Mouse (Mus musculus) induced T-regulatory cell, adult 2 months (primary cell): ENCODE data around the gene Foxo6.
A peak's percentile ranks its signal among the peaks of the same experiment; 100 is the strongest.

Experiments
- DNase-seq: peaks from one replicate; pipeline ENCODE4 v3.0.0-alpha.2; 2012; ENCODE audit warnings: low read depth

Gene Foxo6

DNA sequence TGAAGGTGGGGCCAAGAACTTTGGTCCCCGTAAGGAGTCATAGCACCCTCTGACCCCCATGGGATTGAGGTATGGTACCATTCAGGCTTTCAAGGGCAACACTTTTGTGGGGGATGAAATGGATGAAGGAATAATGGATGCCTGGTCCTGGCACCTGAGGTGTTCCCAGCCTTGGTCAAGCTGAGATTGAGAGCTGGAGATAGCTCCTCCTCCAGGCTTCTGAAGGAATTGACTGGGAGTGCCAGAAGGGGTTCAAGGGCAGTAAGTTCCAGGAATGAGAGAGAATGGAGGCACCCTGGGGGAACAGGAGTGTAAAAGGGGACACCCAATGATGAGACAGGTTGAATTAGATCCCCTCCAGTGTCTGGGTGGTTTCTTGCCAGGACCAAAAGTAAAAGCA lies 3.0 kb downstream of the Foxo6 start:
- DNase-seq, result peak; percentile 5

DNA sequence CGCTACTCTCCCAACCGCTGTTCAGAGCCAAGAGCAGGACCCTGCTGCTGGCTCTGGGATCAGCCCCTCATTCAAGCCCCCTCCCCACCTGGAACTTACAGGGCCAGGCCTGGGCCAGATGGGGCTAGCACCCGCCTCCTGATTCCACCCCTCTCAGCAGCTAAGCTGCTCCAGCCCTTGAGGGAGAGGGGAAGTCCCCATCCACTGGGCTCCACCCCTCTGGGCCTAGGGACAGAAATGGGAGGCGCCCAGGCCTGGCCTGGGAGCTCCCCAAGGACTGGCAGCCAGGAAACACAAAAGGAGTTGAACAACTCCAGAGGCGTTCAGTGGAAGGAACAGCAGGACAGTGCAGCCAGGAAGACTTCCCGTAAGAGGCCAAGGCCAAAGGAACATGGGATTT lies 4.0 kb downstream of the Foxo6 start:
- peak; percentile 32 for DNase-seq

DNA sequence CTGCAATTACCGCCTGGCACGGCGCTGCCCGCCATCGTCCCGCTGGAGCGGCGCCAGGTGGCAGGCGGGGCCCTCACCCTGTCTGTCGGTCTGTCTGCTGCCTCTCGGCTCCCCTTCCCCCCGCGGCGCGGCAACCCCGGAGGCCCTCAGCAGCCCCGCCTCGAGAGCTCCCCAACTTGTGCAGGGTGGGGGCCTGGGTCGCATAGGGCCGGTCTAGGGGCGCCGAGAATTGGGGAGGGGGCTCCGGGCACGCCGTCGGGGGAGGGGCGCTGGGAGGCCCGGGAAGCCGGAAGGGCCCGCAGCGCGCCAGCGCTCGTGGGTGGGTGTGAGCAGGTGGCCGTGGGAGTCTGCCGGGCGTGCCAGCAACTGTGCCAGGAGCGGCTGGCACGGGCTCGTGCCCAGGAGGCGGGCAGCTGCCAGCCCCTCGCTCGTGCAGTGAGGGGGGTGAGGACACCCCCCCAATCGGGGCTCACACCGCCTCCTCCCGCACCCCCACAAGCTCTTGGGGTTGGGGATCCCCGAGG lies 4.5 kb downstream of the Foxo6 start:
- DNase-seq, result peak; percentile 18

DNA sequence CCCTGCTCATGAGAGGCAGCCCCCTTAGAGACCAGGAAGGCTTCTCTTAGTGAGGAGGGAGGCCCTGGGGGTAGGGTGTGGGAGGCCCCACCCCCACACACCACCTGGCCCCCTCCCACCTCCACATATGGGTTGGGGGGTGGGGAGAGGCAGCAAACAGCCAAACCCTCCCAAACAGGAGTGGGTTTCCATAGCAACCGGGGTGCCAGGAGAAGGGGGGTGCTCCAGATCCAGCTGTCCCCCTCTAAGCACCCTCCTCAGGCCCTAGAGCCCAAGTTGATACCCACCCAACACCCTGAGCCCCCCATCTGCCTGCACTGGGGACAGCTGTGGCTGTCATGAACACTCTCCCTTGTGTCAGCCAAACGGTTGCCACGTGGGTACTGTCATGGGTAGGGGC lies 6.1 kb downstream of the Foxo6 start:
- no peak for DNase-seq

DNA sequence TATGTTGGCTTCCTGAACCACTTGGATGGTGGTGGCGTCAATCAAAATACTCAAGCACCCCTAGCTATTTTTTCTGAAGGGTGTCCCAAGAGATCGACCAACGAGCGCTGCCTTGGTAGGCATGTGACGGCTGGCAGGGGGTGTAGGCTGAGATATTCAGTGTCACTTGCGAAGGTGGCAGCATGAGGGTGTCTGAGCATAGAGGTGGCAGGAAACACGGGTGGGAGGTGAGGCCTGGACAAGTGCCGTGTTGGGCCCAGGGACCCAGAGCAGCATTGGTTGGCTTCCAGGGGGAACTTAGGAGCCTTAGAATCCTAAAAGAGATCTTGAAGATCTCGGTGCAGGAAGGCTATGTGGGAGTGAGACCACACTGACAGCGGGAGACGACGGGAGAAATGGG lies 6.7 kb downstream of the Foxo6 start:
- no peak for DNase-seq

DNA sequence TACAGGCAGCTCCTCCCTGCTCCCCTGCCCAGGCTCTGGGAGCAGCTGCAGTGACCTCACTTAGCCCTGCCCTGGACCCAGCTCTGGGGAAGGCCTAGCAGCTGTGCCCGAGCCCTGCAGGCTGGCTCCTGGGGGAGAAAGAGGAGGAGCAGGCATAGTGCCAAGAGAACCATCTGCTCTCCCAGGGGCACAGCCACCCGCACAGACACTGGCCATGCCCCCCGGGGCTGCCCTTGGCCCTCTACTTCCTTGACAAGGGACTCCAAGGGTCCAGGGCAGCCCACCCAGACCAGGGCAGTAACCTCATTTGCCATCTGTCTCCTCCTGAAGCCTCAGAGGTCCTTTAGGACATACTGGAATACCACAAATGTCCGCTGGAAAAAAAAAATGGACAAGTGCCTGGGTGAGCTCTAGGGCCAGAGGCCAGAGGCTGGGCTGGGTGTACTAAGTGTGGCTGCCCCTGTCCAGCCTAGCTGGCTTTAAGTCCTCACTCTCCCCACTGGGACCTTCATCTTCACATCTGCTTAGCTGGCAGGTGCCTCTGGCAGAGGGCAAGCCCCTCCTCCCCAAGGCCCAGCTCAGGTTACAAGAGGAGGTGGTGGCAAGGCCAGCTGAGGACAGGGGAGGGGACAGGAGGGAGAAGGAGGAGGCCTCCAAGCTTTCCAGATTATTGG lies 9.8 kb downstream of the Foxo6 start:
- DNase-seq, result no peak

DNA sequence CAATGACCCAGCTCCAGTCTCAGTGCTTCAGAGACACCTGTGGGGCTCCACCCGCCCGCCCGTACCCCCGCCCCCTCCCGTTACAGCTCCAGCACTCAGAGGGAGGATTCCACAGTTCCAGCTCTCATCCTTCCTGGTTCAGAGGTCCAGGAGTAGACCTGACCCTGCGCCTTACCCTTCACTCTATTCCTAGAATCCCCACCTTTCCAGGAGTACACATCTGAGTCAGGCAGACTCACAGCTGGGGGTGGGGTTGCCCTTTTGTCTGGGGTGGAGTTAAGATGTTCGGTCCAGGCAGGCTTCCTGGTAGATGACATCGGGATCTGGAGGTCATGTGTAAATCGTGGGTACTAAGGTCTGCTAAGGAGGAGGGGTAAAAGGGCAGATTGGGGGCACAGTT lies 11.7 kb downstream of the Foxo6 start:
- no peak for DNase-seq

DNA sequence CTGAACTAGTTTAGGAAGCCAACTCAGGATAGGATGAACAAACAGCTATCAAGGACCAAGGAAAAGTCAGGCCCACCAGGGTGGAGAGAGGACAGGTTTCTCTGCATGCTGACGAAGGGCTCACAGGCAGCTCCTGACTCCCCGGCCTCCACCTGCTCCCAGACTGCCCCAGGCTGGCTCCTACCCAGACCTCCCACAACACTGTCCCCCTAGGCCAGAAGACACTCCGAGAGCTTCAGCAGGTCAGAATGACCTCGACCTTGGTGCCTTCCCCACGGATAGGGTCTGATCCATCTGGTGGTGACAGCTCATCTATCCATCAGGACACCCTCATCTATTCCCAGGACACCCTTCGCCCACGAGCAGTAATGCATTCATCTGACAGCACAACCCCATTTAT lies 13.6 kb downstream of the Foxo6 start:
- no peak for DNase-seq

DNA sequence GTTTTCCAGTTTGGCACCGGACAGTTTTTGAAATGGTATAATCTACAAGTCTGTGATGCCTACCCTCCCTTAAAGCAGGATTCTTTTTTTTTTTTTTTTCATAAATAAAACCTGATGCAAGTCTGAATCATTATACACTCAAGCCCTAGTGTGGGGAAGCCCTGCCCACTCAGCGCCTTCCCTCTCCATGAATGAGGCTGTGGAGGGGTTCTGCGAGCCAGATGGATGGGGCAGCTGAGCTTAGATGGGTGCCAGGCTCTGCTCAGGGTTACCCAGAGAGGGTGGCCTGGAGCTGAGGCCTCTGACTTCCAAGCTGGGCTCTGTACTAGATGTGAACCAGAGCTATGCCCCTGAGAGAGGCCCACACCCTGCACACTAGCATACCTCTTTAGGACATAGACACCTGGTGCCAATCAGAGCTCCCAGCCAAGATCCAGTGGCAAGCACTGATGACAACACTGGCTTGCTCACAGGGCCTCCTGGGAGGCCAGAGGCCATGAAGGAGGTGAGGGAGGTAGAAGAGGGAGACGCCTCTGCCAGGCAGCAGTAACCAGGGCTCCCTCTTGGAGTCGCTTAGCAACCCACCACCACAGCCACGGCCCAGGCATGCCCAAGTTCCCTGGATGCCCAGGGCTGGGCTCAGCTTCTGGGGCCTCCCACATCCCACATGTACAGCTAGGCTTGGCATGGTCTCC lies 15.1 kb downstream of the Foxo6 start:
- DNase-seq, result no peak

DNA sequence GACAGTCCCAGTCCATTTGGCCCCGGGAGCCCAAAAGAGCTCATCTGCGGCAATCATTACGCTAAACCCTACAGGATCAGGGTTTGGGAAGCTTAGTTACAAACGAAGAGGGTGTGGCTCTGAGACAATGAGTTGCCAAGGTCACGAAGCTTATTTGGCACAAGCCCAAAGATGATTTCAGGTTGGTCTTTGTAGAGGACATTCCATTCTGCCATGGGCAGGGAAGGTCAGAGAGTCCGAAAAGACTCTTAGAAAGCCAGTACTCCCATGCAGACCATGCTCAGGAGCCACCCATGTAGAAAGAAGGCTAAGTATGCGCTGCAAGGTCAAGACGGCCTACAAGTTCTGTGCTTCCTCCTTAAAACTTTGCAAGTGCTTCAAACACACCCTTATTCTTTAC lies 15.9 kb downstream of the Foxo6 start:
- DNase-seq, result no peak

DNA sequence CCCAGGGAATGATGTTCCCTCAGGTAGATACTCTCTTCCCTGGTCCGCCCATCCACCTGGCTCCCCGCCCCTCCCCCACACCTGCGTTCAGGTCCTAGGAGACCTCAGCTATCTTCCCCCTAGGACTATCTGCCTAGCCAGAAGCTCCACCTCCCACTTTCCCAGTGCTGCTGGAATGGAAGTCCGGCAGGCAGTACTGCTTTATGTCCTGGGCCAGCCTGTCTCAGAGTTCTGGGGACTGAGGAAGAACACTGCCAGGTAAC lies 16.3 kb downstream of the Foxo6 start:
- no peak for DNase-seq

DNA sequence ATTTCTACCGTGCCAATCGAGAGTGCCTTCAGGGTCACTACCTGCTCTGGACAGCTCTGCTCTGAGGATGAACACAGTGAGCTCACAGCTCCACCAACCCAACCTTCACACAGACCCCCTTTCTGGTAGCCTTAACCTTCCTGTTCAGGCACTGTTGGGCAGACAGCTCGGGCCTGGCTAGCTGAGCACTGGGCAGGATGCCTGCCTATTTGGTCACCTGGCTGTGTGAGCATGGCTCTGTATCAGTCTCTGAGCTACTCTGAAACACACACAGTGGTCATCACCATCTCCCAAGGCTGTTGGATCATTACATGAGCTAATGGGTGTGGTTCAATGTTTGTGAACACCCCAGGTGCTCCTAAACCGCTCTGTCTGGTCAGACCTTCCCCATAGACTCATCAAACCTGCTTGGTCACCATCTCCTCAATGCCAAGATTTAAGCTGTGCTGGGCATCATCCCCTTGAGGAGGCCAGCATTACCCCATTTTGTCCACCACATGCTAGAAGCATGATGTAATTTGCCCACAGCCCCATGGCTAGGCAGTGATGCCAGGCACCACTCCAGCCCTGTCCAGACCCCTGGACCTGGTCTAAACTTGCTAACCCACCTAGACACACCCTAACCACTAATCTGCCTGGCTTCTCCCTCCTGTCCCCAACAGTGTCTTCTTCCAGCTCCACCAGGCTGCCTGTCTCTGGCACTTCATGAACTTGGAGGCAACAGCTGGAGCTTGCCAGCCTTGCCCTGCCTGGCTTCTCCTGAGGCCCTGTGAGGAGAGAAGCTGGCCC lies 16.8 kb downstream of the Foxo6 start:
- no peak for DNase-seq

DNA sequence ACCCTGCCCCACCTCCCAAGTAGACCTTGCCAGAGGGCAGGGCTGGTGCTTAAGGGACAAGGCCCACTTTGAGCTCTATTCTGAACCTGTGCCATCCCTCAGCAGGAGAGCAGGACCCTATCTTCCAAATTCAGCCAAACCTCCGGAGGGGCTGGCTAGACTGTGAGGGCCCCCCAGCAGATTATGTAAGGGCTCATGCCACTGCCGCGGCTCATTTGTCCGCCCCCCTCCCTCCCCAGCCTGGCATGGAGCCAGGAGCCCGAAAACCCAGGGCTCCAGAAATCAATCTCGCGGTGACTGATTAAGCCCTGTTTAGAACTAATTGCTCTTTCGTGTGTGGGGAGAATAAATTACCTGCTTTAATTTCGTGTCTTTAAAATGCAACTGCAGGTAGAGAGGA lies 17.7 kb downstream of the Foxo6 start:
- no peak for DNase-seq

DNA sequence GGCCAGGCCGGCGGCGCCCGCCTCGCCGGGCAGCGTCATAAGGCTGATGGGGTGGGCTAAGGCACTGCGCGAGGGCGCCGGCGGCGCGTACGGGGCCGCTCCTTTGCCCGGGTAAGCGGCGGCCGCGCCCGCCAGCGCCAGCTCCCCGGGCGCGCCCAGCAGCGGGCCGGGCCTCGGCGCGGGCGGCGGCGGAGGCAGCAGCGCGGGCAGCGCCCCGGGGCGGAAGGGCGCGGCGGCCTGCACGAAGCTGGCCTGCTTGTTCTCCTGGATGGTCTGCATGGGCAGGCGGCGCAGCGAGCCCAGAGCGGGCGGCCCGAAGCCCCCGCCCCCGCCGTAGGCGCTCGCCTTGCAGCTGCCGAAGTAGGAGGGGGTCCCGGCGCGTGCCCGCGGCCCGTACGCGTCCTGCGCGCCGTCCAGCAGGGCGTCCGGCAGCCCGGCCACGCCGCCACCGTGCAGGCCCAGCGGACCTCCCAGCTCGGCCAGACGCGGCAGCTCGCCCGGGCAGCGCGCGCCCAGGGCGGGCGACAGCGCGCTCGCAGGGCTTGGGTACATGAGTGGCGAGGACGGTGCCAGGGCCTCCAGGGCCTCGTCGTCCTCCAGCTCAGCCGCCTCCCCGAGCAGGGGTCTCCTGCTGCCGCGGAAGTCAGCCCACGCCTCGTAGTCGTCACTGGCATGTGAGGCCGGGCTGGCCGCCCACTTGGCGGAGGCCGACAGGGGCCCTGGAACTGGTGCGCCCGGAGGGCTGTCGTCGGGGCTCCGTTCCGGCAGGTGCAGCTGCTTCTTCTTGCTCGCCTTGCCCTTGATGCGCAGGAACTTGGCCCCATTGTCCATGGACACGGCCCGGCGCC lies 18.7 kb downstream of the Foxo6 start:
- no peak for DNase-seq

DNA sequence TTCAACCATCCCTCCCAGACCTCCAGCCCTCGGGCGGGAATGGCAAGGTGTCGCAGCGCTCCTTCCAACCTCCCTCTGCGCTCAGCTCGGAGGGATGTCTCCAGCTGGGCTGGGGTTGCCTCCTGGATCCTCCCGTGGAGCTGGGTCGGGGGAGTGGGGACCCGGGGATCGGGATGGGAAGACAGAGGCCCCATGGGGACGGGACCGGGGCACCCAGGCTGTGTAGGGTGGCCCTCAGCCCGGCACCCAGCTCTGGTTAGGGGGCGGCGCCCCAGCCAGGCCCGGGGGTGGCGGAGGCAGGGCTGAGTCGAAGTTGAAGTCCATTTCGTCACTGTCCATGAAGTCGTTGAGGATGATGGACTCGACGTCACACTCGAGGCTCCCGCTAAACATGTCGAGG lies 19.5 kb downstream of the Foxo6 start:
- DNase-seq, result no peak

DNA sequence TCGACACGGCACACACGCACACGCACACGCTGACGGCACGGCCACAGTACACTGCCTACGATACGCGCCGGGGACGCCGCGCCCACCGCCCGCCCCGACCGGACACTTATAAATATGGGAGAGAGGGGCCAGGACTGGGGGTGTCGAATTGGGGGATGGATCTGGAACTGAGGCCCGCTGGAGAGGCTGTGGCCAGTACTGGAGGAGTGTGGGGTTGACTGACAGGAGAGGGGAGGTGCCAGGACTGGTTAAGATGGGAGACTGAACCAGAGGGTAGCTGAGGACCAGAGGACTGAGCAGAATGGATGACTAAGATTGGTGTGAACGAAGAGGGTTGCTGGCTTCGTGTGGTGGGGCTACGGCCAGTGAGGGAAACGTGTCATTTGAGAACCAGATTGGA lies 20.0 kb downstream of the Foxo6 start:
- DNase-seq, result no peak

DNA sequence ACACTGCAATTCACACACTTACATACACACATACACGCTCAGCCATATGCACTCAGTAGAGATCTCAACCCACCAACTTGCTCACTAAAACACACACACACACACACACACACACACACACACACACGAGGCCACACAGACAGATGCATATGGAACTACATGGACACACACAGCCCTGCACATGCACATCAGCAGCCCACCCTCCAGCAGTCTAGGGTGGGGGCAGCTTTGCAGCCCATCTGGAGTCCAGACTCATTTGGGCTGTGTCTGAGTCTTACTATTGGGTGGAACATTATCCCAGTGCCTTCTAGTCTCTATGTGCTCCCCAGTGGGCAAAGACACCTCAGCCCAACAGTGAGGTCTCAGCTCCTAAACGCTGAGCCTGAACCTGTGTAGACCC lies 23.0 kb downstream of the Foxo6 start:
- no peak for DNase-seq

DNA sequence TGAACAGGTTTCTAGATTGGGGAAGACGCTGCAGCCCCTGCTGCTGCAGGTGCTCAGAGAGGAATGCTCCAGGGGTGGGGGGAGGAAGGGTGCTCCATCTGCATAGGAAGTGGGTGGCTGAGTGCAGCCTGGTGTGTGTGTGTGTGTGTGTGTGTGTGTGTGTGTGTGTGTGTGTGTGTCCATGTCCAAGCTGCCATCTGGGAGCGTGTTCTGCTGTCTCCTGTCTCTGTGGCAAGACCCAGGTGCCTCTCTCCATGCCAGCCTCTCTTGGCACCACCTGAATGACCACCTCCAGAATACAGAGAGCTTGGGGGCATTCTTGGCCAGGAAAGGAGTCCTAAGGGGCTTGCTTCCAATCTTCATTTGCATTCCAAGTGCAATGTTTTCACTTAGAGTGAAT lies 24.4 kb downstream of the Foxo6 start:
- DNase-seq, result no peak

DNA sequence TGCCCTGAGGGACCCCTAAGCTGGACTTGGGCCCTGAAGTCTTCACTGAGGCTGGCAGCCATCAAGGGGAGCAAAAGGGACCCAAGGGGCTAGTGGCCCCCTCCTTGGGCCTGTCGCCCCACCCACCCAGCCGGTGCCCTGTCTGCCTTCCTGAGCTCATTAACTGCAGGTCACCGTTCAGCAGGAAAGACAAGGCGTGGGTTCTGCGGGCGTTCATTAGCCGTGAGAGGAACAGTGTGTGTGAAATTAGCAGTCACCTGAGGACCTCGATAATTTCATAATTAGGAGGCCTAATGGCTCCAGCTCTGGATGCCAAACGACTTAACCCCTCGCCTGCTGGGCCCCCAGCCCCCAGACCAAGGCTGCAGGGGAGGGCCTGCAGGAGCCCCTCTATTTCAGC lies 24.9 kb downstream of the Foxo6 start:
- no peak for DNase-seq

DNA sequence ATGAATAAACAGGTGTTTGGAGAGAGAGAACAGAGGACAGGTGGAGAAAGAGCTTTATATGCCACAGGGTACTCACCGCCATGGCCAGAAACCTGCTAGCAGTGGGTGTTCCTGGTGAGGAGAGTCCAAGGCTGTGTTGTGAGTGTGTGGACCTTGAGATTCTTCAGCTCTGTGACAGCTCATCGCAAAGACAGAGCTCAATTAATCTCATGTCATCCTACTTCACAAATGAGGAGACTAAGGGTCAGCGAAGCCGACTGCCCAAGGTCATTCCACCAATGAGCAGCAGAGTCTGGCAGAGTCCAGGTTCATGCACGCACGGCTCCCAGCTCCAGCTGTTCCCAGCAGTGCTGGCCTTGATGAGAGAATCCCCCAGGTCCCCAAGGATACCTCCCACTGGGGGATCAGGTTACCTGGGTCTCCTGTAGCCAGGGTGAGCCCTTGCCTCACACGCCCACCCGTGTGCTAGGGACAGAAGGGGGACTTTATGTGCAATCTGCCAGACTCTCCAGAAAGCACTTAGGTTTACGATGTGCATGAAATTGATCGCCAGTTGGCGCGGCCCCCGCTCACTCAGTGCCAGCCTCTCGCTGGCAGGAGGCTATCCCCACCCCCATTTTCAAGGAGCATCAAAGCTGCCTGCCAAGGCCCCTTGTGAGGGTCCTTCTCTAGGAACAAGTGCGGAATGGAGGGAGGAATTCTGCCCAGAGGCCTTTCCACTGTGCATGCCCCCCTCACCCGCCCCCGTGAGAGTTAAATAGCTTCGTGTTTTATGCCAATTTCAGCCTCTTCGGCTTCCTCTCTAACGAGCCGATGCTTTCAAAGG lies 27.6 kb downstream of the Foxo6 start:
- no peak for DNase-seq

DNA sequence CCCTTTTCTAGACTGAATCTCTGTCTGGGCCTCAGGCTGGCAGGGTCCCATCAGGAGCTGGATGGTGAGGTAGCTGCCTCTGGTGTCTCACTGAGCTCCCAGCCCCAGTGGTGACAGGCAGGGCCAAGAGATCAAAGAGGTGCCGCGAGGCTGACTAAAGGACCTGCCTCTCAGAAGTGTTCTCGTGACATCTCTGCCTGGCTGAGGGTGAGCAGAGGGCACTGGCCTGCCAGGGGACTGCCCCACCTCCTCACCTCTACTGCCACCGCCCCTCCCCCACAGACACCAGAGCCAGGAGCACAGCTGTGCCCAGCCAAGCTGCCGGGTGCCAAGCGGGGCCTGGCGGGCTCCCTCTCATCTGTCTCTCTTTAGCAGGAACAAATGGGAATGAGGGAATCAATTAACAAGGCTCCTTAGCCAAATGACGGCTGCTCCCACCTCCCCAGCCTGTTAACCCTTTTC lies 38.3 kb downstream of the Foxo6 start:
- no peak for DNase-seq
